Mouse (Mus musculus): Measurements from ENCODE around the gene Rabgap1l. TPM values are rescaled to one million over a fixed set of nuclear protein-coding genes. Genes with fewer than 3 reads are reported as not detected.

Rabgap1l gene
- polyA plus RNA-seq, 1 experiment: 12.9 TPM

GRCm38 (mm10) chr1:160713383-160713782, 79.6 kb downstream of the Rabgap1l start:
- H3K27ac ChIP-seq (ENCODE audit: insufficient read depth, low read depth, low read length): no peak overlapping the region
- 92% methylated on average over 1 of the region's 1 CpGs for WGBS
- no peaks in the 10 kb centered on the region for H3K4me1 ChIP-seq (ENCODE audit: control insufficient read depth, insufficient read depth, low read length)
- no peaks in the 10 kb centered on the region; the same call in 1 of the 2 replicates for H3K36me3 ChIP-seq (ENCODE audit: control insufficient read depth, insufficient read depth, low read length)
- DNase-seq: no peak
- TF ChIP-seq CTCF (conservative IDR thresholded peaks at IDR 0.05; ENCODE audit: insufficient read depth, insufficient read length, low read depth, low read length) (no peak), POLR2A (IDR thresholded peaks at IDR 0.05; ENCODE audit: low read depth, low read length) (no peak)
- no peak overlapping the region for H3K4me3 ChIP-seq (ENCODE audit: insufficient read depth, low read depth, low read length)
- H3K27me3 ChIP-seq (replicated peaks; ENCODE audit: control insufficient read depth, insufficient read depth, low read length): no peaks in the 10 kb centered on the region

GRCm38 (mm10) chr1:160710539-160710938, 82.5 kb downstream of the Rabgap1l start:
- no peaks in the 10 kb centered on the region; the same call in 1 of the 2 replicates for H3K36me3 ChIP-seq (ENCODE audit: control insufficient read depth, insufficient read depth, low read length)
- no peaks in the 10 kb centered on the region for H3K27me3 ChIP-seq (replicated peaks; ENCODE audit: control insufficient read depth, insufficient read depth, low read length)
- no peak for DNase-seq
- no peaks in the 10 kb centered on the region for H3K4me1 ChIP-seq (ENCODE audit: control insufficient read depth, insufficient read depth, low read length)
- TF ChIP-seq POLR2A (IDR thresholded peaks at IDR 0.05; ENCODE audit: low read depth, low read length): no peak
- no peak overlapping the region for H3K4me3 ChIP-seq (ENCODE audit: insufficient read depth, low read depth, low read length)
- no peak overlapping the region for H3K27ac ChIP-seq (ENCODE audit: insufficient read depth, low read depth, low read length)

GRCm38 (mm10) chr1:160704596-160704995, 88.4 kb downstream of the Rabgap1l start:
- H3K4me3 ChIP-seq (ENCODE audit: insufficient read depth, low read depth, low read length): no peak overlapping the region
- no peak for TF ChIP-seq POLR2A (IDR thresholded peaks at IDR 0.05; ENCODE audit: low read depth, low read length)
- no peak for TF ChIP-seq CTCF (conservative IDR thresholded peaks at IDR 0.05; ENCODE audit: insufficient read depth, insufficient read length, low read depth, low read length)
- no peaks in the 10 kb centered on the region for H3K4me1 ChIP-seq (ENCODE audit: control insufficient read depth, insufficient read depth, low read length)
- H3K27me3 ChIP-seq (replicated peaks; ENCODE audit: control insufficient read depth, insufficient read depth, low read length): no peaks in the 10 kb centered on the region
- 85% methylated on average over 2 of the region's 2 CpGs for WGBS
- peaks cover 4% of the 10 kb centered on the region; the same call in 1 of the 2 replicates for H3K36me3 ChIP-seq (ENCODE audit: control insufficient read depth, insufficient read depth, low read length)
- H3K27ac ChIP-seq (ENCODE audit: insufficient read depth, low read depth, low read length): no peak overlapping the region
- no peak for DNase-seq

- peaks cover 4% of the 10 kb centered on the region; the same call in 1 of the 2 replicates for H3K36me3 ChIP-seq (ENCODE audit: control insufficient read depth, insufficient read depth, low read length)
- no peaks in the 10 kb centered on the region for H3K4me1 ChIP-seq (ENCODE audit: control insufficient read depth, insufficient read depth, low read length)
- no peak for TF ChIP-seq CTCF (conservative IDR thresholded peaks at IDR 0.05; ENCODE audit: insufficient read depth, insufficient read length, low read depth, low read length)
- no peak for TF ChIP-seq POLR2A (IDR thresholded peaks at IDR 0.05; ENCODE audit: low read depth, low read length)
- no peak for DNase-seq
- WGBS: 98% methylated on average over 6 of the region's 6 CpGs
- H3K27me3 ChIP-seq (replicated peaks; ENCODE audit: control insufficient read depth, insufficient read depth, low read length): no peaks in the 10 kb centered on the region
- H3K4me3 ChIP-seq (ENCODE audit: insufficient read depth, low read depth, low read length): no peak overlapping the region
- no peak overlapping the region for H3K27ac ChIP-seq (ENCODE audit: insufficient read depth, low read depth, low read length)
Observed at GRCm38 (mm10) chr1:160703813-160704212, 89.2 kb downstream of the Rabgap1l start.

- H3K27ac ChIP-seq (ENCODE audit: insufficient read depth, low read depth, low read length): no peak overlapping the region
- DNase-seq: peak; percentile 97
- no peak for TF ChIP-seq CTCF (conservative IDR thresholded peaks at IDR 0.05; ENCODE audit: insufficient read depth, insufficient read length, low read depth, low read length)
- no peak for TF ChIP-seq POLR2A (IDR thresholded peaks at IDR 0.05; ENCODE audit: low read depth, low read length)
- H3K36me3 ChIP-seq (ENCODE audit: control insufficient read depth, insufficient read depth, low read length): 0 out of 2 replicates have a peak, but pooled peaks cover 2% of the 10 kb centered on the region
- H3K27me3 ChIP-seq (replicated peaks; ENCODE audit: control insufficient read depth, insufficient read depth, low read length): 0 out of 2 replicates have a peak, but pooled peaks cover 2% of the 10 kb centered on the region
- no peak overlapping the region for H3K4me3 ChIP-seq (ENCODE audit: insufficient read depth, low read depth, low read length)
- WGBS: 7% methylated on average over 1 of the region's 1 CpGs
- peaks cover 3% of the 10 kb centered on the region; the same call in 1 of the 2 replicates for H3K4me1 ChIP-seq (ENCODE audit: control insufficient read depth, insufficient read depth, low read length)
Observed at GRCm38 (mm10) chr1:160693094-160693447, 99.9 kb downstream of the Rabgap1l start.

- Histone ChIP-seq H3K4me1 (ENCODE audit: control insufficient read depth, insufficient read depth, low read length) (peaks cover 3% of the 10 kb centered on the region; the same call in 1 of the 2 replicates), H3K36me3 (ENCODE audit: control insufficient read depth, insufficient read depth, low read length) (0 out of 2 replicates have a peak, but pooled peaks cover 2% of the 10 kb centered on the region), H3K27ac (ENCODE audit: insufficient read depth, low read depth, low read length) (no peak overlapping the region), H3K4me3 (ENCODE audit: insufficient read depth, low read depth, low read length) (no peak overlapping the region), H3K27me3 (replicated peaks; ENCODE audit: control insufficient read depth, insufficient read depth, low read length) (0 out of 2 replicates have a peak, but pooled peaks cover 2% of the 10 kb centered on the region)
- 85% methylated on average over 6 of the region's 6 CpGs for WGBS
- DNase-seq: no peak
- no peak for TF ChIP-seq POLR2A (IDR thresholded peaks at IDR 0.05; ENCODE audit: low read depth, low read length)
- no peak for TF ChIP-seq CTCF (conservative IDR thresholded peaks at IDR 0.05; ENCODE audit: insufficient read depth, insufficient read length, low read depth, low read length)
Observed at GRCm38 (mm10) chr1:160692224-160693093, 100.6 kb downstream of the Rabgap1l start.

GRCm38 (mm10) chr1:160691196-160691590, 101.8 kb downstream of the Rabgap1l start:
- Histone ChIP-seq H3K27me3 (replicated peaks; ENCODE audit: control insufficient read depth, insufficient read depth, low read length) (0 out of 2 replicates have a peak, but pooled peaks cover 2% of the 10 kb centered on the region), H3K36me3 (ENCODE audit: control insufficient read depth, insufficient read depth, low read length) (0 out of 2 replicates have a peak, but pooled peaks cover 2% of the 10 kb centered on the region), H3K27ac (ENCODE audit: insufficient read depth, low read depth, low read length) (no peak overlapping the region), H3K4me3 (ENCODE audit: insufficient read depth, low read depth, low read length) (no peak overlapping the region), H3K4me1 (ENCODE audit: control insufficient read depth, insufficient read depth, low read length) (peaks cover 3% of the 10 kb centered on the region; the same call in 1 of the 2 replicates)
- no peak for DNase-seq
- 90% methylated on average over 1 of the region's 1 CpGs for WGBS
- TF ChIP-seq CTCF (conservative IDR thresholded peaks at IDR 0.05; ENCODE audit: insufficient read depth, insufficient read length, low read depth, low read length) (no peak), POLR2A (IDR thresholded peaks at IDR 0.05; ENCODE audit: low read depth, low read length) (no peak)
